Mouse (Mus musculus) midbrain, embryonic 12.5 days (tissue): Measurements from ENCODE around the gene Eif1. TPM values are rescaled to one million over a fixed set of nuclear protein-coding genes. Genes with fewer than 3 reads are reported as not detected.

Source experiments
- ATAC-seq: fragments of 200-750 bp; cut with Nextera tagmentation; 2 replicates; pipeline ENCODE4 v1.8.0; 2017; ENCODE audit warnings: low read depth, moderate TSS enrichment, moderate library complexity; ENCODE audit not compliant: low FRiP score
- H3K27ac ChIP-seq: fragments of 300-500 bp; sonication (generic); replicated peaks from 2 replicates; pipeline ENCODE4 v1.5.1; 2016; ENCODE audit warnings: mild to moderate bottlenecking
- H3K27me3 ChIP-seq: fragments of 300-500 bp; sonication (generic); 2 replicates; pipeline ENCODE4 v1.6.1; 2016; ENCODE audit warnings: mild to moderate bottlenecking
- H3K36me3 ChIP-seq: fragments of 300-500 bp; sonication (generic); 2 replicates; pipeline ENCODE4 v1.6.1; 2016
- H3K4me1 ChIP-seq: fragments of 300-500 bp; sonication (generic); 2 replicates; pipeline ENCODE4 v1.6.1; 2016
- H3K4me2 ChIP-seq: fragments of 300-500 bp; sonication (generic); replicated peaks from 2 replicates; pipeline ENCODE4 v1.6.1; 2016; ENCODE audit warnings: mild to moderate bottlenecking, moderate library complexity
- H3K4me3 ChIP-seq: fragments of 300-500 bp; sonication (generic); 2 replicates; pipeline ENCODE4 v1.5.1; 2016; ENCODE audit warnings: mild to moderate bottlenecking
- H3K9ac ChIP-seq: fragments of 300-500 bp; sonication (generic); replicated peaks from 2 replicates; pipeline ENCODE4 v1.6.1; 2016; ENCODE audit warnings: mild to moderate bottlenecking, moderate library complexity
- H3K9me3 ChIP-seq: fragments of 300-500 bp; sonication (generic); 2 replicates; pipeline ENCODE4 v1.6.1; 2016; ENCODE audit warnings: mild to moderate bottlenecking
- WGBS: fragments of 180-500 bp; shearing (Covaris S2); methylation state at CpG from one replicate; pipeline ENCODE4 v1.1.7; 2016; 5-methylcytosine and 5-hydroxymethylcytosine counted together
- polyA plus RNA-seq: library from polyadenylated mRNA; unstranded; fragments of >200 nt; fragmentation: Nextera tagmentation; extraction: Ambion mirVana; gene quantifications from 2 replicates; pipeline ENCODE4 v1.2.1, GENCODE M21; 2016

Eif1 gene
- 1,467 and 1,563 TPM in 2 replicates for polyA plus RNA-seq

GRCm38 (mm10) chr11:100319492-100320171 is at the start of gene Eif1:
Eif1 (plus strand) TSS chr11:100319885.
- Histone ChIP-seq H3K9ac (peak within 1 kb of the TSS; percentile 98), H3K4me1 (peaks cover 12% of the 10 kb centered on the region), H3K9me3 (no peaks in the 10 kb centered on the region), H3K27ac (peak within 1 kb of the TSS; percentile 98), H3K27me3 (no peaks in the 10 kb centered on the region), H3K4me3 (peak within 1 kb of the TSS; percentile 81), H3K4me2 (peak within 1 kb of the TSS; percentile 81), H3K36me3 (peaks cover 15% of the 10 kb centered on the region)
- under 1% methylated on average over 49 of the region's 58 CpGs for WGBS
- peak; percentile 91 for ATAC-seq

GRCm38 (mm10) chr11:100271878-100272277 is 47.8 kb upstream of the Eif1 start:
- WGBS, result 97% methylated on average over 1 of the region's 1 CpGs
- ATAC-seq, result no peak
- no peak overlapping the region for H3K4me2 ChIP-seq
- H3K9ac ChIP-seq, result no peak overlapping the region
- H3K27ac ChIP-seq, result no peak overlapping the region
- H3K36me3 ChIP-seq, result no peaks in the 10 kb centered on the region
- no peak overlapping the region for H3K4me3 ChIP-seq
- no peaks in the 10 kb centered on the region for H3K27me3 ChIP-seq
- no peaks in the 10 kb centered on the region for H3K4me1 ChIP-seq
- no peaks in the 10 kb centered on the region for H3K9me3 ChIP-seq

GRCm38 (mm10) chr11:100274719-100275118 is 45.0 kb upstream of the Eif1 start:
- H3K4me1 ChIP-seq, result no peaks in the 10 kb centered on the region
- H3K27me3 ChIP-seq, result no peaks in the 10 kb centered on the region
- no peak overlapping the region for H3K4me2 ChIP-seq
- H3K4me3 ChIP-seq, result no peak overlapping the region
- H3K9ac ChIP-seq, result no peak overlapping the region
- no peak overlapping the region for H3K27ac ChIP-seq
- 73% methylated on average over 7 of the region's 7 CpGs for WGBS
- no peak for ATAC-seq
- no peaks in the 10 kb centered on the region for H3K9me3 ChIP-seq
- no peaks in the 10 kb centered on the region for H3K36me3 ChIP-seq

GRCm38 (mm10) chr11:100275466-100275865 is 44.2 kb upstream of the Eif1 start:
- no peaks in the 10 kb centered on the region for H3K27me3 ChIP-seq
- H3K9me3 ChIP-seq, result no peaks in the 10 kb centered on the region
- no peak overlapping the region for H3K9ac ChIP-seq
- ATAC-seq, result no peak
- H3K27ac ChIP-seq, result no peak overlapping the region
- H3K4me1 ChIP-seq, result no peaks in the 10 kb centered on the region
- no peak overlapping the region for H3K4me2 ChIP-seq
- H3K4me3 ChIP-seq, result no peak overlapping the region
- no peaks in the 10 kb centered on the region for H3K36me3 ChIP-seq
- WGBS, result 36% methylated on average over 5 of the region's 5 CpGs

- ATAC-seq, result no peak
- H3K36me3 ChIP-seq, result no peaks in the 10 kb centered on the region
- H3K27me3 ChIP-seq, result no peaks in the 10 kb centered on the region
- H3K9me3 ChIP-seq, result no peaks in the 10 kb centered on the region
- WGBS, result 76% methylated on average over 15 of the region's 15 CpGs
- no peak overlapping the region for H3K9ac ChIP-seq
- no peak overlapping the region for H3K4me3 ChIP-seq
- no peak overlapping the region for H3K4me2 ChIP-seq
- no peak overlapping the region for H3K27ac ChIP-seq
- no peaks in the 10 kb centered on the region for H3K4me1 ChIP-seq
Measured at GRCm38 (mm10) chr11:100277726-100278480, 41.8 kb upstream of the Eif1 start.

GRCm38 (mm10) chr11:100278759-100279158 is 40.9 kb upstream of the Eif1 start:
- no peak overlapping the region for H3K27ac ChIP-seq
- no peaks in the 10 kb centered on the region for H3K4me1 ChIP-seq
- H3K4me3 ChIP-seq, result no peak overlapping the region
- no peaks in the 10 kb centered on the region for H3K27me3 ChIP-seq
- no peak overlapping the region for H3K4me2 ChIP-seq
- H3K36me3 ChIP-seq, result no peaks in the 10 kb centered on the region
- 75% methylated on average over 5 of the region's 5 CpGs for WGBS
- H3K9me3 ChIP-seq, result no peaks in the 10 kb centered on the region
- no peak for ATAC-seq
- no peak overlapping the region for H3K9ac ChIP-seq

- H3K27ac ChIP-seq, result no peak overlapping the region
- peaks cover 4% of the 10 kb centered on the region; the same call in 1 of the 2 replicates for H3K4me1 ChIP-seq
- no peaks in the 10 kb centered on the region for H3K36me3 ChIP-seq
- no peaks in the 10 kb centered on the region for H3K27me3 ChIP-seq
- 22% methylated on average over 11 of the region's 11 CpGs for WGBS
- ATAC-seq, result peak; percentile 78
- no peak overlapping the region for H3K4me3 ChIP-seq
- no peak overlapping the region for H3K4me2 ChIP-seq
- no peaks in the 10 kb centered on the region for H3K9me3 ChIP-seq
- H3K9ac ChIP-seq, result no peak overlapping the region
Measured at GRCm38 (mm10) chr11:100281596-100282544, 37.8 kb upstream of the Eif1 start.

GRCm38 (mm10) chr11:100282549-100282948 is 37.1 kb upstream of the Eif1 start:
- 22% methylated on average over 10 of the region's 10 CpGs for WGBS
- no peaks in the 10 kb centered on the region for H3K36me3 ChIP-seq
- ATAC-seq, result peak; percentile 45; the same call in 1 of the 2 replicates
- H3K9ac ChIP-seq, result no peak overlapping the region
- no peak overlapping the region for H3K4me3 ChIP-seq
- peaks cover 6% of the 10 kb centered on the region; the same call in 1 of the 2 replicates for H3K4me1 ChIP-seq
- H3K9me3 ChIP-seq, result no peaks in the 10 kb centered on the region
- no peak overlapping the region for H3K4me2 ChIP-seq
- no peak overlapping the region for H3K27ac ChIP-seq
- H3K27me3 ChIP-seq, result no peaks in the 10 kb centered on the region

- no peak overlapping the region for H3K4me2 ChIP-seq
- no peak overlapping the region for H3K9ac ChIP-seq
- peaks cover 9% of the 10 kb centered on the region for H3K4me1 ChIP-seq
- WGBS, result 87% methylated on average over 4 of the region's 4 CpGs
- H3K27ac ChIP-seq, result no peak overlapping the region
- no peaks in the 10 kb centered on the region for H3K36me3 ChIP-seq
- no peak for ATAC-seq
- H3K27me3 ChIP-seq, result no peaks in the 10 kb centered on the region
- H3K4me3 ChIP-seq, result no peak overlapping the region
- H3K9me3 ChIP-seq, result no peaks in the 10 kb centered on the region
Measured at GRCm38 (mm10) chr11:100284988-100285387, 34.7 kb upstream of the Eif1 start.

GRCm38 (mm10) chr11:100287024-100287423 is 32.7 kb upstream of the Eif1 start:
- H3K4me3 ChIP-seq, result no peak overlapping the region
- no peak overlapping the region for H3K27ac ChIP-seq
- ATAC-seq, result no peak
- H3K36me3 ChIP-seq, result no peaks in the 10 kb centered on the region
- H3K4me1 ChIP-seq, result peaks cover 15% of the 10 kb centered on the region
- H3K9me3 ChIP-seq, result no peaks in the 10 kb centered on the region
- no peaks in the 10 kb centered on the region for H3K27me3 ChIP-seq
- 32% methylated on average over 10 of the region's 10 CpGs for WGBS
- no peak overlapping the region for H3K4me2 ChIP-seq
- H3K9ac ChIP-seq, result no peak overlapping the region; the same call in 1 of the 2 replicates

GRCm38 (mm10) chr11:100288942-100289341 is 30.7 kb upstream of the Eif1 start:
- 86% methylated on average over 6 of the region's 6 CpGs for WGBS
- Histone ChIP-seq H3K9me3 (no peaks in the 10 kb centered on the region), H3K27ac (no peak overlapping the region), H3K4me3 (no peak overlapping the region), H3K36me3 (no peaks in the 10 kb centered on the region), H3K4me1 (peaks cover 21% of the 10 kb centered on the region), H3K4me2 (no peak overlapping the region), H3K9ac (no peak overlapping the region), H3K27me3 (no peaks in the 10 kb centered on the region)
- ATAC-seq, result no peak
